In genomic region chr19:8990432-8991102, GRCm38 (mm10) we compare ENCODE assay signal across 7 mouse cellular contexts. TPM values are rescaled to one million over a fixed set of nuclear protein-coding genes. Genes with fewer than 3 reads are reported as not detected.
DNase-seq lines count a peak whose midpoint lies in the region; ATAC-seq and TF ChIP-seq lines count a peak whose summit lies in the region.

No protein-coding gene starts in this region.

- TF ChIP-seq CTCF in olfactory bulb, adult 2 months (IDR thresholded peaks at IDR 0.05; ENCODE audit: insufficient read depth, low read depth, low read length), result no peak

- no peak overlapping the region for H3K27ac ChIP-seq in forebrain, embryonic 16.5 days (ENCODE audit: low read length)
- H3K27ac ChIP-seq in liver, embryonic 15.5 days (replicated peaks), result no peak overlapping the region
- H3K27ac ChIP-seq in olfactory bulb, adult 2 months (ENCODE audit: insufficient read depth, low read depth, low read length), result 0 out of 2 replicates have a peak overlapping the region, but pooled peaks have one; percentile 33

- no peaks in the 10 kb centered on the region for H3K9me3 ChIP-seq in forebrain, embryonic 16.5 days (ENCODE audit: control insufficient read depth, low read length)
- H3K9me3 ChIP-seq in liver, embryonic 15.5 days (replicated peaks), result no peaks in the 10 kb centered on the region

- H3K36me3 ChIP-seq in forebrain, embryonic 16.5 days (ENCODE audit: control insufficient read depth, insufficient read depth), result no peaks in the 10 kb centered on the region
- no peaks in the 10 kb centered on the region for H3K36me3 ChIP-seq in liver, embryonic 15.5 days (replicated peaks)

- 16% methylated on average over 15 of the region's 15 CpGs for WGBS in forebrain, embryonic 16.5 days
- WGBS in liver, embryonic 15.5 days (ENCODE audit: insufficient replicate concordance), result 25% methylated on average over 15 of the region's 15 CpGs
- WGBS in olfactory bulb, adult 2 months, result 24% methylated on average over 15 of the region's 15 CpGs

- no peak for TF ChIP-seq POLR2A in olfactory bulb, adult 2 months (IDR thresholded peaks at IDR 0.05; ENCODE audit: insufficient read depth, low read depth, low read length)

- H3K9ac ChIP-seq in forebrain, embryonic 16.5 days (replicated peaks; ENCODE audit: low read depth, low read length), result peak overlapping the region; percentile 27
- no peak overlapping the region; the same call in 1 of the 2 replicates for H3K9ac ChIP-seq in liver, embryonic 15.5 days

- peak; percentile 31 for ATAC-seq in CD4-positive, CD25-positive, alpha-beta regulatory T cell, adult 4 months
- peak; percentile 47 for ATAC-seq in forebrain, embryonic 16.5 days
- ATAC-seq in liver, embryonic 15.5 days (ENCODE audit: insufficient read depth), result no peak

- H3K4me2 ChIP-seq in forebrain, embryonic 16.5 days (ENCODE audit: low read length), result peak overlapping the region; percentile 78
- H3K4me2 ChIP-seq in liver, embryonic 15.5 days, result peak overlapping the region; percentile 80

- peaks cover 14% of the 10 kb centered on the region for H3K27me3 ChIP-seq in forebrain, embryonic 16.5 days (replicated peaks; ENCODE audit: control insufficient read depth, insufficient read depth, low read length)
- peaks cover 65% of the 10 kb centered on the region for H3K27me3 ChIP-seq in liver, embryonic 15.5 days

- DNase-seq in B cell, adult 2 months, result peak; percentile 39 to 51
- no peak for DNase-seq in left cerebral cortex, adult 18-20 months (ENCODE audit: low spot score in 2 of 2)
- DNase-seq in spleen, postnatal 36 days (ENCODE audit: low spot score in 2 of 2), result no peak

- H3K4me3 ChIP-seq in forebrain, embryonic 16.5 days (replicated peaks; ENCODE audit: low read length), result peak overlapping the region; percentile 44
- peak overlapping the region; percentile 59 for H3K4me3 ChIP-seq in liver, embryonic 15.5 days (replicated peaks)
- peak overlapping the region; percentile 34 for H3K4me3 ChIP-seq in olfactory bulb, adult 2 months (ENCODE audit: insufficient read depth, low read depth, low read length)

- H3K4me1 ChIP-seq in forebrain, embryonic 16.5 days (replicated peaks; ENCODE audit: control insufficient read depth, insufficient read depth, low read length), result peaks cover 20% of the 10 kb centered on the region
- peaks cover 51% of the 10 kb centered on the region for H3K4me1 ChIP-seq in liver, embryonic 15.5 days (replicated peaks)
- peaks cover 36% of the 10 kb centered on the region for H3K4me1 ChIP-seq in olfactory bulb, adult 2 months (ENCODE audit: control insufficient read depth, insufficient read depth, low read length)

RNA-seq across cellular contexts. Expression of gene Ahnak, which starts 1.5 kb away (rescaled TPM):
- 10 to 100 TPM; 45.2 to 48.9 TPM for polyA plus RNA-seq in CD4-positive, CD25-positive, alpha-beta regulatory T cell, adult 4 months (2017; shearing (Covaris generic))
- polyA plus RNA-seq in forebrain, embryonic 16.5 days (2015; fragmentation: Nextera tagmentation; extraction: Ambion mirVana), result 2.2 and 3.4 TPM in 2 replicates
- polyA plus RNA-seq in liver, embryonic 15.5 days (2015; fragmentation: Nextera tagmentation; extraction: Ambion mirVana), result 2.5 and 3.0 TPM in 2 replicates
- polyA plus RNA-seq in olfactory bulb, adult 2 months (2012; ENCODE audit: insufficient read depth, insufficient read length, low replicate concordance, missing spikeins), result not detected in 2 replicates
- 10 to 100 TPM; 18.6 to 23.5 TPM for total RNA-seq in left cerebral cortex, adult 18-20 months (2021)

RNA-seq across cellular contexts. Expression of gene Eef1g, which starts 23.7 kb away (rescaled TPM):
- polyA plus RNA-seq in CD4-positive, CD25-positive, alpha-beta regulatory T cell, adult 4 months (2017; shearing (Covaris generic)), result 100 to 1,000 TPM; 667 to 787 TPM
- polyA plus RNA-seq in forebrain, embryonic 16.5 days (2015; fragmentation: Nextera tagmentation; extraction: Ambion mirVana), result 346 and 348 TPM in 2 replicates
- 177 and 180 TPM in 2 replicates for polyA plus RNA-seq in liver, embryonic 15.5 days (2015; fragmentation: Nextera tagmentation; extraction: Ambion mirVana)
- polyA plus RNA-seq in olfactory bulb, adult 2 months (2012; ENCODE audit: insufficient read depth, insufficient read length, low replicate concordance, missing spikeins), result 678 TPM in 1 of 2 replicates, not detected in the other
- total RNA-seq in left cerebral cortex, adult 18-20 months (2021), result 100 to 1,000 TPM; 251 to 256 TPM

RNA-seq across cellular contexts. Expression of gene Tut1, which starts 36.9 kb away (rescaled TPM):
- 10 to 100 TPM; 30.3 to 67.9 TPM for polyA plus RNA-seq in CD4-positive, CD25-positive, alpha-beta regulatory T cell, adult 4 months (2017; shearing (Covaris generic))
- polyA plus RNA-seq in forebrain, embryonic 16.5 days (2015; fragmentation: Nextera tagmentation; extraction: Ambion mirVana), result 33.6 and 35.5 TPM in 2 replicates
- 13.7 and 14.6 TPM in 2 replicates for polyA plus RNA-seq in liver, embryonic 15.5 days (2015; fragmentation: Nextera tagmentation; extraction: Ambion mirVana)
- not detected in 2 replicates for polyA plus RNA-seq in olfactory bulb, adult 2 months (2012; ENCODE audit: insufficient read depth, insufficient read length, low replicate concordance, missing spikeins)
- total RNA-seq in left cerebral cortex, adult 18-20 months (2021), result 10 to 100 TPM; 22.5 to 23.7 TPM

RNA-seq across cellular contexts. Expression of gene Mta2, which starts 48.9 kb away (rescaled TPM):
- 100 to 1,000 TPM in 1 of 2 experiments, 10 to 100 TPM in 1; 81.7 to 126 TPM for polyA plus RNA-seq in CD4-positive, CD25-positive, alpha-beta regulatory T cell, adult 4 months (2017; shearing (Covaris generic))
- 175 and 186 TPM in 2 replicates for polyA plus RNA-seq in forebrain, embryonic 16.5 days (2015; fragmentation: Nextera tagmentation; extraction: Ambion mirVana)
- 79.0 and 85.9 TPM in 2 replicates for polyA plus RNA-seq in liver, embryonic 15.5 days (2015; fragmentation: Nextera tagmentation; extraction: Ambion mirVana)
- not detected in 2 replicates for polyA plus RNA-seq in olfactory bulb, adult 2 months (2012; ENCODE audit: insufficient read depth, insufficient read length, low replicate concordance, missing spikeins)
- total RNA-seq in left cerebral cortex, adult 18-20 months (2021), result 10 to 100 TPM; 49.6 to 49.8 TPM

Comparison
In these comparisons a context has a peak if more than half of its experiments do, and no peak if none do; other contexts are left out.
1. DNase-seq: peak in B cell, adult 2 months (2 of 2); none in left cerebral cortex, adult 18-20 months (0 of 2) and spleen, postnatal 36 days (0 of 2).
2. RNA of gene Tut1, which starts 36.9 kb away (polyA plus RNA-seq): 30.3 to 67.9 TPM in CD4-positive, CD25-positive, alpha-beta regulatory T cell, adult 4 months, 33.6 to 35.5 TPM in forebrain, embryonic 16.5 days and 13.7 to 14.6 TPM in liver, embryonic 15.5 days; not detected in olfactory bulb, adult 2 months; every median in the first group is over 10 times any median in the second.
3. Peak in every context shown above with its lines, with median percentiles within 50 percentile points of each other: H3K4me3 ChIP-seq.